ENCODE assay signal across 9 mouse cellular contexts in the genomic region with DNA sequence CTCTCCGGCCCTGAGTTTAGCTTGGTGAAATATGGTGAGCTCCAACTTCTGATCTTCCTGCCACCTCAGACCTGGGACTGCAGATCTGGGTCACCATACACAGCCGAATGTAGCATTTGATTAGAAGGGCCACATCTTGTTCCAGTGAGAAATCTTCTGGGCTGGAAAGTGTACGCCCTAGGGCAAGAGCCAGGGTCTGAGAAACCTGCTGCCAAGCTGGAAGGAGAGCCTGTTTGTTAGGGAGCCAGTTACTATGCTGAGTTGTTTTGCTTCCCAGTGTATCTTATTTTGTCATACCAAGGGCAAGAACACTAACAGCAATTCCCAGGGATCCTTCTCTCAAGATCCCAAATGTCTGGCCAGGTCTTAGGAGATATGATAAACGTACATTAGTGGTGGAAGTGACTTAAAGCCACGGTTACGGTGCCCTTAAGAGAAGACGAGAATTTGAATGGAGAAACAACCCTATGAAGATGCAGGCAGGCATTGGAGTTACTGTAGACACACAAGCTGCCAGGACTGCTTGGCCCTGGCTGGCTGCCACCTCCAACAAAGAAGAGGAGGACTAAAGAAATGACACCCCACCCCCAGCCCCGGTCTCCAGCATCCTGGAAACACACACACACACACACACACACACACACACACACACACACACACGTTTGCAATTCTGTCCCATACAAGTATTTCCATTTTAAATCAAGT. TPM values are rescaled to one million over a fixed set of nuclear protein-coding genes. Genes with fewer than 3 reads are reported as not detected.
DNase-seq lines count a peak whose midpoint lies in the region; ATAC-seq lines count a peak whose summit lies in the region.
"Had no signal": no experiment of that assay in that cellular context is flagged by ENCODE, and none has a peak within 500 bp of the region (broad histone marks: within the 10 kb centered on the region; RNA-seq: fewer than 3 reads in every experiment).

No protein-coding gene starts in this region.

- H3K4me1 ChIP-seq in hindbrain, embryonic 14.5 days (replicated peaks; ENCODE audit: control insufficient read depth, insufficient read depth, low read length), result peaks cover 21% of the 10 kb centered on the region

- no peak overlapping the region for H3K4me3 ChIP-seq in hindbrain, embryonic 14.5 days (replicated peaks; ENCODE audit: low read length)

- no peaks in the 10 kb centered on the region for H3K9me3 ChIP-seq in hindbrain, embryonic 14.5 days (ENCODE audit: control insufficient read depth, low read length)

- no peak overlapping the region for H3K9ac ChIP-seq in hindbrain, embryonic 14.5 days

- 49% methylated on average over 9 of the region's 9 CpGs for whole genome bisulfite sequencing in hindbrain, embryonic 14.5 days

- peak overlapping the region; percentile 69 for H3K27ac ChIP-seq in hindbrain, embryonic 14.5 days

- H3K4me2 ChIP-seq in hindbrain, embryonic 14.5 days (replicated peaks), result peak overlapping the region; percentile 92; the same call in 1 of the 2 replicates

- peaks cover 17% of the 10 kb centered on the region for H3K27me3 ChIP-seq in hindbrain, embryonic 14.5 days (ENCODE audit: control insufficient read depth, insufficient read depth, low read length)

- ATAC-seq in hindbrain, embryonic 14.5 days (ENCODE audit: low FRiP score), result no peak
- no peak for ATAC-seq in erythroblast, adult 5-6 weeks (replicated peaks; ENCODE audit: low FRiP score, poor library complexity, severe bottlenecking)

- peak; percentile 61 for DNase-seq in adrenal gland, postnatal 14 days
- DNase-seq in adrenal gland, postnatal 4 days (ENCODE audit: low spot score in 2 of 2), result no peak
- DNase-seq in ovary, postnatal 36 days (ENCODE audit: low spot score), result peak; percentile 73
- DNase-seq in ovary, postnatal 10 days (ENCODE audit: low spot score), result no peak
- peak; percentile 55 for DNase-seq in hindbrain, embryonic 14.5 days (ENCODE audit: low spot score)
- DNase-seq in left cerebral cortex, postnatal 4 days, result peak; percentile 85
- peak; percentile 89 to 92 for DNase-seq in right cerebral cortex, postnatal 10 days (ENCODE audit: low spot score in 2 of 2)

- H3K36me3 ChIP-seq in hindbrain, embryonic 14.5 days (replicated peaks; ENCODE audit: control insufficient read depth, insufficient read depth), result no peaks in the 10 kb centered on the region

- intact Hi-C loops in left cerebral cortex, postnatal 4 days (cut with DNase I), result no loop called here

RNA-seq across cellular contexts. Expression of a gene that starts 1.0 kb away (rescaled TPM):
- 5.6 and 49.1 TPM in 2 replicates for total RNA-seq in adrenal gland, postnatal 14 days (2021)
- 10 to 100 TPM; 10.2 to 28.5 TPM for total RNA-seq in adrenal gland, postnatal 4 days (2021)
- polyA plus RNA-seq in hindbrain, embryonic 14.5 days (2014; fragmentation: Nextera tagmentation; extraction: Ambion mirVana), result 6.7 and 10.0 TPM in 2 replicates
- 10 to 100 TPM; 37.3 to 44.2 TPM for total RNA-seq in left cerebral cortex, postnatal 4 days (2021)
- total RNA-seq in erythroblast, adult 5-6 weeks (2015; ENCODE audit: low replicate concordance), result not detected in 2 replicates
- total RNA-seq in erythroblast, adult 5-6 weeks (2017; ENCODE audit: low replicate concordance), result not detected in 2 replicates

RNA-seq across cellular contexts. Expression of a gene that starts 20.7 kb away (rescaled TPM):
- 144 and 165 TPM in 2 replicates for total RNA-seq in adrenal gland, postnatal 14 days (2021)
- total RNA-seq in adrenal gland, postnatal 4 days (2021), result 100 to 1,000 TPM; 196 to 216 TPM
- 92.9 and 105 TPM in 2 replicates for polyA plus RNA-seq in hindbrain, embryonic 14.5 days (2014; fragmentation: Nextera tagmentation; extraction: Ambion mirVana)
- 100 to 1,000 TPM; 183 to 186 TPM for total RNA-seq in left cerebral cortex, postnatal 4 days (2021)
- 13.0 and 21.9 TPM in 2 replicates for total RNA-seq in erythroblast, adult 5-6 weeks (2015; ENCODE audit: low replicate concordance)
- total RNA-seq in erythroblast, adult 5-6 weeks (2017; ENCODE audit: low replicate concordance), result 69.0 and 110 TPM in 2 replicates

RNA-seq across cellular contexts. Expression of a gene that starts 39.6 kb away (rescaled TPM):
- total RNA-seq in adrenal gland, postnatal 14 days (2021), result not detected in 2 replicates
- not detected for total RNA-seq in adrenal gland, postnatal 4 days (2021)
- polyA plus RNA-seq in hindbrain, embryonic 14.5 days (2014; fragmentation: Nextera tagmentation; extraction: Ambion mirVana), result 0.20 and 0.30 TPM in 2 replicates
- total RNA-seq in left cerebral cortex, postnatal 4 days (2021), result under 1 TPM; 0.36 to 0.38 TPM
- not detected in 2 replicates for total RNA-seq in erythroblast, adult 5-6 weeks (2015; ENCODE audit: low replicate concordance)
- not detected in 2 replicates for total RNA-seq in erythroblast, adult 5-6 weeks (2017; ENCODE audit: low replicate concordance)
- polyA plus RNA-seq: testis, adult 2 months had no signal

Comparison
In these comparisons a context has a peak if more than half of its experiments do, and no peak if none do; other contexts are left out.
1. DNase-seq: peak in adrenal gland, postnatal 14 days (single experiment), ovary, postnatal 36 days (single experiment), hindbrain, embryonic 14.5 days (single experiment), left cerebral cortex, postnatal 4 days (single experiment) and right cerebral cortex, postnatal 10 days (2 of 2); none in adrenal gland, postnatal 4 days (0 of 2) and ovary, postnatal 10 days (single experiment).